Mouse (Mus musculus): Measurements from ENCODE around the gene Pin1rt1. TPM values are rescaled to one million over a fixed set of nuclear protein-coding genes. Genes with fewer than 3 reads are reported as not detected.

Pin1rt1 gene
- total RNA-seq, 2 experiments from 2014 or later, result not detected

Other genes starting within 250 kb of the Pin1rt1 start
- gene Hipk3, start 221.9 kb downstream of the Pin1rt1 start, total RNA-seq (2014; fragmentation: Nextera tagmentation), result 23.9 and 32.3 TPM in 2 replicates
- 23.5 and 29.3 TPM in 2 replicates for gene Hipk3, start 221.9 kb downstream of the Pin1rt1 start, total RNA-seq (2017)
- 47.9 and 53.6 TPM in 2 replicates for gene Cstf3, start 125.9 kb downstream of the Pin1rt1 start, total RNA-seq (2014; fragmentation: Nextera tagmentation)
- gene Cstf3, start 125.9 kb downstream of the Pin1rt1 start, total RNA-seq (2017), result 22.3 and 30.7 TPM in 2 replicates
- gene Tcp11l1, start 4.2 kb downstream of the Pin1rt1 start, total RNA-seq (2014; fragmentation: Nextera tagmentation), result 2.3 and 3.0 TPM in 2 replicates
- gene Tcp11l1, start 4.2 kb downstream of the Pin1rt1 start, total RNA-seq (2017), result 0.99 and 2.7 TPM in 2 replicates
- gene Depdc7, start 26.5 kb upstream of the Pin1rt1 start, total RNA-seq (2014; fragmentation: Nextera tagmentation), result not detected in 2 replicates
- gene Depdc7, start 26.5 kb upstream of the Pin1rt1 start, total RNA-seq (2017), result 0.84 TPM in 1 of 2 replicates, not detected in the other
- gene Qser1, start 100.4 kb upstream of the Pin1rt1 start, total RNA-seq (2014; fragmentation: Nextera tagmentation), result 23.7 and 28.0 TPM in 2 replicates
- gene Qser1, start 100.4 kb upstream of the Pin1rt1 start, total RNA-seq (2017), result 3.8 and 12.6 TPM in 2 replicates
- 1.3 TPM in 2 replicates for gene Prrg4, start 133.5 kb upstream of the Pin1rt1 start, total RNA-seq (2014; fragmentation: Nextera tagmentation)
- gene Prrg4, start 133.5 kb upstream of the Pin1rt1 start, total RNA-seq (2017), result 5.2 and 13.1 TPM in 2 replicates
- not detected in 2 replicates for gene Ccdc73, start 151.4 kb upstream of the Pin1rt1 start, total RNA-seq (2014; fragmentation: Nextera tagmentation)
- gene Ccdc73, start 151.4 kb upstream of the Pin1rt1 start, total RNA-seq (2017), result 13.9 TPM in 1 of 2 replicates, not detected in the other